16 mouse cellular contexts compared by ENCODE assay signal in the genomic region with DNA sequence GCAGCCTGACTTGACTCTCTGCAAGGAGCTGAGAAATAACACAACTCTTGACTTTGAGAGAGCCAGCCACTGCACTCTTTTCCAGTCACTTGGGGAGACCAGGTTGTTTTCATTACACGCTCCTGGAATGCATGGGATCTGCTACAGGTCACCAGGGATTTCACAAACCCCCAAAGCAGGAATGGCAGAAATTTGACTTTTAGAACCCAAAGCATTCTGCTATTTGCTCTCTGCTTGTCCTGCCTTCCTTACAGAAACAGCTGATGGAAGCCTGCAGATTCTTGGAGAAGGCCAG.
DNase-seq lines count a peak whose midpoint lies in the region; ATAC-seq and TF ChIP-seq lines count a peak whose summit lies in the region.
"Had no signal": no experiment of that assay in that cellular context is flagged by ENCODE, and none has a peak within 500 bp of the region (broad histone marks: within the 10 kb centered on the region; RNA-seq: fewer than 3 reads in every experiment).

No protein-coding gene starts in this region.

- H3K4me3 ChIP-seq in heart, embryonic 10.5 days, result no peak overlapping the region
- no peak overlapping the region for H3K4me3 ChIP-seq in kidney, postnatal 0 days (replicated peaks; ENCODE audit: low read depth, low read length)
- H3K4me3 ChIP-seq in embryonic facial prominence, embryonic 11.5 days (ENCODE audit: low read depth, low read length), result no peak overlapping the region
- no peak overlapping the region for H3K4me3 ChIP-seq in limb, embryonic 13.5 days
- H3K4me3 ChIP-seq: gastrocnemius, adult 2 months; neural tube, embryonic 12.5 days had no signal

- intact Hi-C loops in heart, postnatal 10 days (cut with DNase I), result no loop called here

- H3K27ac ChIP-seq in heart, embryonic 10.5 days, result peak overlapping the region; percentile 69
- H3K27ac ChIP-seq in kidney, postnatal 0 days, result no peak overlapping the region
- H3K27ac ChIP-seq in embryonic facial prominence, embryonic 11.5 days (replicated peaks; ENCODE audit: low read depth, low read length), result peak overlapping the region; percentile 66
- H3K27ac ChIP-seq in limb, embryonic 13.5 days, result peak overlapping the region; percentile 78
- H3K27ac ChIP-seq: gastrocnemius, adult 2 months; hindbrain, postnatal 0 days; neural tube, embryonic 12.5 days had no signal

- H3K36me3 ChIP-seq in heart, embryonic 10.5 days, result no peaks in the 10 kb centered on the region
- no peaks in the 10 kb centered on the region for H3K36me3 ChIP-seq in kidney, postnatal 0 days (ENCODE audit: insufficient read depth, low read length)
- no peaks in the 10 kb centered on the region for H3K36me3 ChIP-seq in embryonic facial prominence, embryonic 11.5 days (replicated peaks; ENCODE audit: control insufficient read depth, insufficient read depth, low read depth, low read length)
- H3K36me3 ChIP-seq in limb, embryonic 13.5 days, result no peaks in the 10 kb centered on the region
- H3K36me3 ChIP-seq: neural tube, embryonic 12.5 days had no signal

- no peak overlapping the region for H3K9ac ChIP-seq in kidney, postnatal 0 days (ENCODE audit: low read depth, low read length)
- H3K9ac ChIP-seq in embryonic facial prominence, embryonic 11.5 days (replicated peaks; ENCODE audit: low read length), result no peak overlapping the region
- H3K9ac ChIP-seq in limb, embryonic 13.5 days, result no peak overlapping the region
- H3K9ac ChIP-seq: neural tube, embryonic 12.5 days had no signal

- DNase-seq in heart, embryonic 10.5 days (ENCODE audit: low spot score), result no peak
- DNase-seq in heart, postnatal 10 days, result no peak
- DNase-seq in kidney, postnatal 0 days (ENCODE audit: low spot score), result peak; percentile 46
- no peak for DNase-seq in kidney, postnatal 14 days
- peak; percentile 79 for DNase-seq in embryonic facial prominence, embryonic 11.5 days (ENCODE audit: low spot score)
- DNase-seq in gastrocnemius, postnatal 10 days, result no peak
- no peak for DNase-seq in retina, embryonic 14.5 days (ENCODE audit: low spot score)
- DNase-seq: cerebellum, adult 18-20 months; gastrocnemius, adult 2 months; midbrain, embryonic 14.5 days; retina, postnatal 1 day; thymus, adult 18-20 months had no signal

- H3K4me2 ChIP-seq in kidney, postnatal 0 days (ENCODE audit: low read length), result no peak overlapping the region
- H3K4me2 ChIP-seq in embryonic facial prominence, embryonic 11.5 days (ENCODE audit: low read depth, low read length), result no peak overlapping the region
- H3K4me2 ChIP-seq in limb, embryonic 13.5 days (replicated peaks), result peak overlapping the region; percentile 25
- H3K4me2 ChIP-seq: neural tube, embryonic 12.5 days had no signal

- peaks cover 43% of the 10 kb centered on the region for H3K4me1 ChIP-seq in heart, embryonic 10.5 days
- no peaks in the 10 kb centered on the region for H3K4me1 ChIP-seq in kidney, postnatal 0 days (replicated peaks; ENCODE audit: insufficient read depth, low read length)
- H3K4me1 ChIP-seq in embryonic facial prominence, embryonic 11.5 days (ENCODE audit: control insufficient read depth, insufficient read depth, low read length), result peaks cover 3% of the 10 kb centered on the region
- peaks cover 23% of the 10 kb centered on the region for H3K4me1 ChIP-seq in limb, embryonic 13.5 days
- H3K4me1 ChIP-seq: neural tube, embryonic 12.5 days had no signal

- no peak for TF ChIP-seq CTCF in kidney, postnatal 0 days (IDR thresholded peaks at IDR 0.05; ENCODE audit: low read depth)

- no peaks in the 10 kb centered on the region for H3K9me3 ChIP-seq in heart, embryonic 10.5 days
- H3K9me3 ChIP-seq in kidney, postnatal 0 days (replicated peaks; ENCODE audit: low read length), result no peaks in the 10 kb centered on the region
- no peaks in the 10 kb centered on the region for H3K9me3 ChIP-seq in embryonic facial prominence, embryonic 11.5 days (replicated peaks; ENCODE audit: control insufficient read depth, low read length)
- H3K9me3 ChIP-seq in limb, embryonic 13.5 days, result no peaks in the 10 kb centered on the region
- H3K9me3 ChIP-seq: neural tube, embryonic 12.5 days had no signal

- ATAC-seq in kidney, postnatal 0 days (replicated peaks; ENCODE audit: low FRiP score, low read depth), result no peak
- peak; percentile 16; the same call in 1 of the 2 replicates for ATAC-seq in embryonic facial prominence, embryonic 11.5 days (replicated peaks; ENCODE audit: insufficient number of reproducible peaks, low FRiP score, low TSS enrichment, low read depth)
- peak; percentile 36; the same call in 1 of the 2 replicates for ATAC-seq in limb, embryonic 13.5 days (ENCODE audit: low FRiP score, low read depth)
- ATAC-seq: activated CD4-positive, CD25-positive, alpha-beta regulatory T cell, adult 4 months; hindbrain, postnatal 0 days had no signal

- WGBS in heart, embryonic 10.5 days, result 66% methylated on average over 1 of the region's 1 CpGs
- 46% methylated on average over 1 of the region's 1 CpGs for WGBS in kidney, postnatal 0 days
- 17% methylated on average over 1 of the region's 1 CpGs for WGBS in embryonic facial prominence, embryonic 11.5 days
- 13% methylated on average over 1 of the region's 1 CpGs for WGBS in limb, embryonic 13.5 days

- no peaks in the 10 kb centered on the region for H3K27me3 ChIP-seq in heart, embryonic 10.5 days (ENCODE audit: insufficient read depth, poor library complexity, severe bottlenecking)
- no peaks in the 10 kb centered on the region for H3K27me3 ChIP-seq in kidney, postnatal 0 days (ENCODE audit: insufficient read depth, low read length)
- no peaks in the 10 kb centered on the region for H3K27me3 ChIP-seq in embryonic facial prominence, embryonic 11.5 days (ENCODE audit: control insufficient read depth, insufficient read depth, low read length)
- no peaks in the 10 kb centered on the region for H3K27me3 ChIP-seq in limb, embryonic 13.5 days
- H3K27me3 ChIP-seq: neural tube, embryonic 12.5 days had no signal

Comparison
In these comparisons a context has a peak if more than half of its experiments do, and no peak if none do; other contexts are left out.
1. DNase-seq: peak in kidney, postnatal 0 days (single experiment) and embryonic facial prominence, embryonic 11.5 days (single experiment); none in heart, embryonic 10.5 days (single experiment), heart, postnatal 10 days (0 of 2), kidney, postnatal 14 days (single experiment), gastrocnemius, postnatal 10 days (single experiment) and retina, embryonic 14.5 days (single experiment).